Mouse (Mus musculus) limb, embryonic 12.5 days (tissue): Measurements from ENCODE around the gene Olfr1219. TPM values are rescaled to one million over a fixed set of nuclear protein-coding genes. Genes with fewer than 3 reads are reported as not detected.

Experiments
- ATAC-seq: fragments of 200-750 bp; cut with Nextera tagmentation; 2 replicates; pipeline ENCODE4 v1.8.0; 2017; ENCODE audit warnings: low read depth, moderate TSS enrichment; ENCODE audit not compliant: insufficient number of reproducible peaks, insufficient read depth, low FRiP score, low TSS enrichment
- H3K27ac ChIP-seq: fragments of 300-500 bp; sonication (generic); 2 replicates; pipeline ENCODE4 v1.5.1; 2016; ENCODE audit warnings: mild to moderate bottlenecking, moderate library complexity
- H3K27me3 ChIP-seq: fragments of 300-500 bp; sonication (generic); 2 replicates; pipeline ENCODE4 v1.6.1; 2016; ENCODE audit warnings: mild to moderate bottlenecking, moderate library complexity
- H3K36me3 ChIP-seq: fragments of 300-500 bp; sonication (generic); 2 replicates; pipeline ENCODE4 v1.6.1; 2016; ENCODE audit warnings: mild to moderate bottlenecking, moderate library complexity
- H3K4me1 ChIP-seq: fragments of 300-500 bp; sonication (generic); replicated peaks from 2 replicates; pipeline ENCODE4 v1.6.1; 2016
- H3K4me2 ChIP-seq: fragments of 300-500 bp; sonication (generic); 2 replicates; pipeline ENCODE4 v1.6.1; 2016; ENCODE audit warnings: mild to moderate bottlenecking, moderate library complexity
- H3K4me3 ChIP-seq: fragments of 300-500 bp; sonication (generic); replicated peaks from 2 replicates; pipeline ENCODE4 v1.5.1; 2016; ENCODE audit warnings: mild to moderate bottlenecking
- H3K9ac ChIP-seq: fragments of 300-500 bp; sonication (generic); replicated peaks from 2 replicates; pipeline ENCODE4 v1.6.1; 2016; ENCODE audit warnings: mild to moderate bottlenecking, moderate library complexity
- H3K9me3 ChIP-seq: fragments of 300-500 bp; sonication (generic); 2 replicates; pipeline ENCODE4 v1.6.1; 2016; ENCODE audit warnings: mild to moderate bottlenecking, moderate library complexity
- WGBS: fragments of 180-500 bp; shearing (Covaris S2); methylation state at CpG from one replicate; pipeline ENCODE4 v1.1.7; 2016; 5-methylcytosine and 5-hydroxymethylcytosine counted together
- polyA plus RNA-seq: library from polyadenylated mRNA; unstranded; fragments of >200 nt; fragmentation: Nextera tagmentation; extraction: Ambion mirVana; gene quantifications from 2 replicates; pipeline ENCODE4 v1.2.1, GENCODE M21; 2016

Olfr1219 gene
- not detected in 2 replicates for polyA plus RNA-seq

- H3K9me3 ChIP-seq: no peaks in the 10 kb centered on the region
- H3K27ac ChIP-seq: no peak within 1 kb of the TSS
- 69% methylated on average over 1 of the region's 1 CpGs for WGBS
- no peak within 1 kb of the TSS for H3K4me2 ChIP-seq
- no peak within 1 kb of the TSS for H3K4me3 ChIP-seq
- no peaks in the 10 kb centered on the region for H3K27me3 ChIP-seq
- H3K4me1 ChIP-seq: no peaks in the 10 kb centered on the region
- no peak within 1 kb of the TSS for H3K9ac ChIP-seq
- no peak for ATAC-seq
- no peaks in the 10 kb centered on the region for H3K36me3 ChIP-seq
Measured at GRCm38 (mm10) chr2:89083413-89083812, at the start of gene Olfr1219. Gene Olfr1219 (minus strand): TSS chr2:89083513.

DNA sequence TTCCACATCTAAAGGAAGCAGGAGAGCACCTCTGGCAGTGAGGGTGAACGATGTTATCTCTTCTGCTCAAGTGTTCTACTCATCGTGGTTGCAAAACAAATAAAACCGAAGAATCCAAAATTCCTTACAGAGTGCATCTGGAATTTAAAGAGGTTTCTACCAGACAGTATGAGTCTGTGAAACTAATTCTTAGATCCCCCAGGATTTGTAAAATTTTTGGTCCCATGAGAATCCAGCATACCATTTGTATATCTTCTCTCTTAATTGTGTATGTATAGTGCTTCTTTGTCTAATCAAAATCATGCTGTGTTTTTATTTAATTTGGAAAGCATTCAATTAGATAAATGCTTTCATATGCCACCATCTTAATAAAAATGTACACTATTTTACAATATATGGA, 49.6 kb upstream of the Olfr1219 start, which contains the start of gene Olfr1222:
Gene Olfr1222, minus strand, starts transcription at position 101 of the 400 bp plus-strand sequence.
- Histone ChIP-seq H3K36me3 (no peaks in the 10 kb centered on the region), H3K9me3 (no peaks in the 10 kb centered on the region), H3K27me3 (no peaks in the 10 kb centered on the region), H3K9ac (no peak within 1 kb of the TSS), H3K27ac (no peak within 1 kb of the TSS), H3K4me3 (no peak within 1 kb of the TSS), H3K4me2 (no peak within 1 kb of the TSS), H3K4me1 (no peaks in the 10 kb centered on the region)
- 83% methylated on average over 3 of the region's 3 CpGs for WGBS
- no peak for ATAC-seq

GRCm38 (mm10) chr2:89117183-89117582, 33.9 kb upstream of the Olfr1219 start, which contains the start of gene Olfr1221:
Gene Olfr1221 (minus strand): TSS chr2:89117283.
- Histone ChIP-seq H3K36me3 (no peaks in the 10 kb centered on the region), H3K27ac (no peak within 1 kb of the TSS), H3K9me3 (no peaks in the 10 kb centered on the region), H3K4me2 (no peak within 1 kb of the TSS), H3K4me1 (no peaks in the 10 kb centered on the region), H3K4me3 (no peak within 1 kb of the TSS), H3K27me3 (no peaks in the 10 kb centered on the region), H3K9ac (no peak within 1 kb of the TSS)
- whole genome bisulfite sequencing: 90% methylated on average over 2 of the region's 2 CpGs
- no peak for ATAC-seq

- no peaks in the 10 kb centered on the region for H3K27me3 ChIP-seq
- 82% methylated on average over 3 of the region's 3 CpGs for WGBS
- ATAC-seq: no peak
- H3K4me1 ChIP-seq: no peaks in the 10 kb centered on the region
- H3K4me3 ChIP-seq: no peak within 1 kb of the TSS
- no peak within 1 kb of the TSS for H3K4me2 ChIP-seq
- no peaks in the 10 kb centered on the region for H3K36me3 ChIP-seq
- no peak within 1 kb of the TSS for H3K27ac ChIP-seq
- no peaks in the 10 kb centered on the region for H3K9me3 ChIP-seq
- no peak within 1 kb of the TSS for H3K9ac ChIP-seq
Measured at GRCm38 (mm10) chr2:89106735-89107134, 23.4 kb upstream of the Olfr1219 start, which contains the start of gene Olfr1220. Gene Olfr1220 (minus strand): TSS chr2:89106835.

DNA sequence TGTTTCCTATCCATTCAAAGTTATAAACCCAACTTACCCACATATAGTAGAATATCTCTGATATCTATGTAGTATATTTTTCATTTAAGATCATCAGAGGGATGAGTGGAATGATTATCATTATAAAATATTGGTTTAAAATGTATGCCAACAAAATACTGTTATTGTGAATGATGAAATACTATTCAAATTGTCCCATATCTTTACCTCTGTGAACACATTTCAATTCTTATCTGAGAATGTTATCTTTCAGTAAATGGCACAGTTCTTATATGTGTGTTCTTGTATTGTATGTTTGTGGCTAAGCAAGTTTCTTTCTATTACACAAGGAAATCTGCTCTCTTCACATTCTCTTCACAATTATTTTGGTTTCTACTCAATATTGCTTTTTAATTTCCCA, 22.3 kb upstream of the Olfr1219 start:
- no peaks in the 10 kb centered on the region for H3K27me3 ChIP-seq
- H3K9me3 ChIP-seq: no peaks in the 10 kb centered on the region
- no peaks in the 10 kb centered on the region for H3K4me1 ChIP-seq
- H3K27ac ChIP-seq: no peak overlapping the region
- ATAC-seq: no peak
- no peaks in the 10 kb centered on the region for H3K36me3 ChIP-seq
- no peak overlapping the region for H3K9ac ChIP-seq
- H3K4me3 ChIP-seq: no peak overlapping the region
- H3K4me2 ChIP-seq: no peak overlapping the region

DNA sequence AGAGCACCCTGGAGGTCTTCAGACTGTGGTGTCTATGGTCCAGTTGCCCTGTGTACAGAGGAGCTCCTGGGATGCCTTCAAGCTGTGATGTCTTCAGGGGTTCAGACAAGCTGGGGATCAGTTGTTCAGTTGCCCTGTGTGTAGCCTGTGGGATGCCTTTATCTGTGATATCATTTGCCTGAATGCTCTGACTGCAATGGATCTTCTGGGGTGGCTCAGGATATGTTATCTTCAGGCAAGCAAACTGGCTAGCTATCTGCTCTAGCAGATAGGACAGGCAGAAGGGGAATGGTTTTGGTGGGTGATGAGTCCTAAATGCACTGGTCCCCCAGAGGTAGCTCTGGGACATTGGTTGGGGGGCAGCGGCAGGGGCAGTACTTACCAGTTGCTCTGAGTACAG, 10.5 kb upstream of the Olfr1219 start:
- no peaks in the 10 kb centered on the region for H3K27me3 ChIP-seq
- no peak overlapping the region for H3K4me2 ChIP-seq
- no peaks in the 10 kb centered on the region for H3K9me3 ChIP-seq
- no peak overlapping the region for H3K4me3 ChIP-seq
- no peaks in the 10 kb centered on the region for H3K36me3 ChIP-seq
- 92% methylated on average over 1 of the region's 1 CpGs for WGBS
- no peaks in the 10 kb centered on the region for H3K4me1 ChIP-seq
- no peak for ATAC-seq
- no peak overlapping the region for H3K9ac ChIP-seq
- H3K27ac ChIP-seq: no peak overlapping the region

GRCm38 (mm10) chr2:89081487-89081886, 1.8 kb downstream of the Olfr1219 start:
- Histone ChIP-seq H3K4me3 (no peak overlapping the region), H3K36me3 (no peaks in the 10 kb centered on the region), H3K27me3 (no peaks in the 10 kb centered on the region), H3K4me2 (no peak overlapping the region), H3K27ac (no peak overlapping the region), H3K9me3 (no peaks in the 10 kb centered on the region), H3K9ac (no peak overlapping the region), H3K4me1 (no peaks in the 10 kb centered on the region)
- ATAC-seq: no peak

- H3K9me3 ChIP-seq: no peaks in the 10 kb centered on the region
- H3K27ac ChIP-seq: no peak within 1 kb of the TSS
- H3K36me3 ChIP-seq: no peaks in the 10 kb centered on the region
- H3K4me3 ChIP-seq: no peak within 1 kb of the TSS
- H3K27me3 ChIP-seq: no peaks in the 10 kb centered on the region
- no peak within 1 kb of the TSS for H3K4me2 ChIP-seq
- H3K4me1 ChIP-seq: no peaks in the 10 kb centered on the region
- ATAC-seq: no peak
- H3K9ac ChIP-seq: no peak within 1 kb of the TSS
Measured at GRCm38 (mm10) chr2:89061087-89061486, 22.2 kb downstream of the Olfr1219 start, which contains the start of gene Olfr1218. Gene Olfr1218 (minus strand): TSS chr2:89061187.

- Histone ChIP-seq H3K9me3 (no peaks in the 10 kb centered on the region), H3K4me2 (no peak within 1 kb of the TSS), H3K27ac (no peak within 1 kb of the TSS), H3K4me1 (no peaks in the 10 kb centered on the region), H3K4me3 (no peak within 1 kb of the TSS), H3K9ac (no peak within 1 kb of the TSS), H3K27me3 (no peaks in the 10 kb centered on the region), H3K36me3 (no peaks in the 10 kb centered on the region)
- 79% methylated on average over 2 of the region's 2 CpGs for WGBS
- ATAC-seq: no peak
Measured at GRCm38 (mm10) chr2:89031965-89032364, 51.3 kb downstream of the Olfr1219 start, which contains the start of gene Olfr1217. Gene Olfr1217 (minus strand): TSS chr2:89032065.

Other genes starting within 250 kb of the Olfr1219 start
- gene Olfr1204, start 234.2 kb downstream of the Olfr1219 start, polyA plus RNA-seq: not detected in 2 replicates
- not detected in 2 replicates for gene Olfr1206, start 220.3 kb downstream of the Olfr1219 start, polyA plus RNA-seq
- gene Olfr1208, start 181.2 kb downstream of the Olfr1219 start, polyA plus RNA-seq: not detected in 2 replicates
- gene Olfr1209, start 168.4 kb downstream of the Olfr1219 start, polyA plus RNA-seq: not detected in 2 replicates
- gene Olfr1211, start 145.4 kb downstream of the Olfr1219 start, polyA plus RNA-seq: not detected in 2 replicates
- gene Olfr1212, start 129.5 kb downstream of the Olfr1219 start, polyA plus RNA-seq: not detected in 2 replicates
- gene Gm13762, start 103.2 kb downstream of the Olfr1219 start, polyA plus RNA-seq: not detected in 2 replicates
- gene Olfr1214, start 90.9 kb downstream of the Olfr1219 start, polyA plus RNA-seq: not detected in 2 replicates
- gene Olfr1215, start 76.5 kb downstream of the Olfr1219 start, polyA plus RNA-seq: not detected in 2 replicates
- not detected in 2 replicates for gene Olfr1216, start 65.2 kb downstream of the Olfr1219 start, polyA plus RNA-seq
- gene Olfr1217, start 51.4 kb downstream of the Olfr1219 start, polyA plus RNA-seq: not detected in 2 replicates
- gene Olfr1218, start 22.3 kb downstream of the Olfr1219 start, polyA plus RNA-seq: not detected in 2 replicates
- gene Olfr1220, start 23.3 kb upstream of the Olfr1219 start, polyA plus RNA-seq: not detected in 2 replicates
- gene Olfr1221, start 33.8 kb upstream of the Olfr1219 start, polyA plus RNA-seq: not detected in 2 replicates
- gene Olfr1222, start 49.5 kb upstream of the Olfr1219 start, polyA plus RNA-seq: not detected in 2 replicates
- not detected in 2 replicates for gene Olfr1223, start 68.0 kb upstream of the Olfr1219 start, polyA plus RNA-seq
- gene Olfr1224-ps1, start 80.6 kb upstream of the Olfr1219 start, polyA plus RNA-seq: not detected in 2 replicates
- not detected in 2 replicates for gene Olfr1225, start 91.2 kb upstream of the Olfr1219 start, polyA plus RNA-seq
- not detected in 2 replicates for gene Olfr1226, start 116.5 kb upstream of the Olfr1219 start, polyA plus RNA-seq
- gene Olfr1228, start 170.5 kb upstream of the Olfr1219 start, polyA plus RNA-seq: not detected in 2 replicates
- not detected in 2 replicates for gene Olfr1229, start 204.5 kb upstream of the Olfr1219 start, polyA plus RNA-seq
- not detected in 2 replicates for gene Olfr1230, start 213.8 kb upstream of the Olfr1219 start, polyA plus RNA-seq
- not detected in 2 replicates for gene Olfr1231, start 223.6 kb upstream of the Olfr1219 start, polyA plus RNA-seq
- gene Olfr1232, start 246.2 kb upstream of the Olfr1219 start, polyA plus RNA-seq: not detected in 2 replicates